Mouse (Mus musculus): ENCODE results near the gene Ctu1. TPM values are rescaled to one million over a fixed set of nuclear protein-coding genes. Genes with fewer than 3 reads are reported as not detected.

The Ctu1 gene
- polyA plus RNA-seq, 1 experiment from 2014 or later, result 10.5 TPM

DNA sequence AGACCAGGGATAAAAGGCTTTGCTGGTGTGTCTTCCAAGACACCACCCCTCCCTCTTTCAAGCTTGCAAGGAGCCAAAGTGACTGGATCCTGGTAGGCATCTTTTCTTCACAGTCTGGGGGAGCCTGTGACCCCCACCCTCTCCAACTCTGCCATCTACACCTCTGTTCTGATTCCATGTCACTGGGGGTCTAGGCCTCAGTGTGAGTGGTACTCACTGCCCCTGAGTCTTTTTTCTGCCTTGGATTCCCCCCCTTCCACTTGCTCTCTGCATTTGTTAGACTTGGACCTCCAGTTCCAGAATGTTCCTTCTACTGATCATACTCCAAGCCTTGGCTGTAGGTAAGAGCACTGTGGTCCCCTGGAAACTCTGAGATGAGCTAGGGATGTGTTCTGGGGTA lies 18.3 kb downstream of the Ctu1 start, which contains the start of gene Klk14:
Gene Klk14 (plus strand): TSS at position 301 of the 400 bp plus-strand sequence.
- H3K4me2 ChIP-seq (ENCODE audit: low read depth, low read length), result no peak within 1 kb of the TSS
- DNase-seq (ENCODE audit: low spot score), result no peak
- no peaks in the 10 kb centered on the region for H3K4me1 ChIP-seq (ENCODE audit: control insufficient read depth, insufficient read depth, low read length)
- no peak within 1 kb of the TSS for H3K9ac ChIP-seq (ENCODE audit: low read depth, low read length)
- ATAC-seq (ENCODE audit: low read depth), result no peak
- no peaks in the 10 kb centered on the region for H3K27me3 ChIP-seq (replicated peaks; ENCODE audit: control insufficient read depth, insufficient read depth, low read length)
- no peak within 1 kb of the TSS for H3K4me3 ChIP-seq (ENCODE audit: low read depth, low read length)
- no peak within 1 kb of the TSS for H3K27ac ChIP-seq (replicated peaks; ENCODE audit: low read depth, low read length)
- H3K36me3 ChIP-seq (ENCODE audit: control insufficient read depth, insufficient read depth, low read length), result no peaks in the 10 kb centered on the region
- no peaks in the 10 kb centered on the region for H3K9me3 ChIP-seq (ENCODE audit: control insufficient read depth, low read length)

DNA sequence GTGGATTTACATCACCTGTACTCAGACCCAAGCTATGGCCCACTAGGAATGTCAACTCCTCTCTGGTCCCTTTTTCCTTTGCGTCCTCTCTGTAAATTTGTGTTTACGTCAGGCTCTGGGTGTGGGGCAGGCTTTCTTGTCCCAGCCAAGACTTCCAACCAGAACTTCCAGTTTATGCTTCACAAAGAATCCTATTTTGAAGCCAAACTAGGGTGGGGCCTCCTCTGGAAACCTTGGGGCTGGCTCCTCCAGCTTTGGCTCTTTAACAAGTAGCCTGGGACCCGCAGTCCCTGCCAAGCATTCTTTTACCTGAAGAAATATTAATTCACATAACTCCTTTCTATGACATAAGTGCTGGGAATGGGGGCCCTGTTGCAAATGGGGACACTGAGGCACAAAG lies 38.2 kb downstream of the Ctu1 start:
- ATAC-seq (ENCODE audit: low read depth) (no peak), DNase-seq (ENCODE audit: low spot score) (no peak)
- Histone ChIP-seq H3K4me2 (ENCODE audit: low read depth, low read length) (no peak overlapping the region), H3K4me3 (ENCODE audit: low read depth, low read length) (no peak overlapping the region), H3K9ac (ENCODE audit: low read depth, low read length) (no peak overlapping the region), H3K27ac (replicated peaks; ENCODE audit: low read depth, low read length) (no peak overlapping the region), H3K4me1 (ENCODE audit: control insufficient read depth, insufficient read depth, low read length) (0 out of 2 replicates have a peak, but pooled peaks cover 6% of the 10 kb centered on the region), H3K9me3 (ENCODE audit: control insufficient read depth, low read length) (no peaks in the 10 kb centered on the region), H3K27me3 (replicated peaks; ENCODE audit: control insufficient read depth, insufficient read depth, low read length) (no peaks in the 10 kb centered on the region), H3K36me3 (ENCODE audit: control insufficient read depth, insufficient read depth, low read length) (no peaks in the 10 kb centered on the region)
- 80% methylated on average over 3 of the region's 3 CpGs for WGBS

DNA sequence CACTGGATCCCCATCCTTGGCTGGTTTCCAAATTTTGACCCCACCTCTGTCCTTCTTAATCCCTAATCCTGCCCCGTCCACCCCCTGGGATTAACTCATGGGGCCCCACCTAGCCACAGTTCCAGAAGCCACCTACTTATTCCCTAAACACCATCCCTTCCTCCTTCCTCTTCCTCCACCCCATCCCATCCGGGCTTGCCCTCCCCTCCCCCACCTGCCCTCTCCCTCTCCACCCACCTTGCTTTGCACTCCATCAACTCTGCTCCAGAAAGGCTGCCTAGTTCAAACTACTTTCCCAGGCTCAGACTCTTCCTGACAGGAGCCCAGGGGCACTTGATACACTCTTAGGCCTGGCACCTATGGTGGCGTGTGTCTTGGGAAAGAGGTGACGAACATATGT lies 40.5 kb downstream of the Ctu1 start, which contains the start of gene Klk13:
Gene Klk13 (plus strand): TSS at position 301 of the 400 bp plus-strand sequence.
- 53% methylated on average over 4 of the region's 4 CpGs for WGBS

DNA sequence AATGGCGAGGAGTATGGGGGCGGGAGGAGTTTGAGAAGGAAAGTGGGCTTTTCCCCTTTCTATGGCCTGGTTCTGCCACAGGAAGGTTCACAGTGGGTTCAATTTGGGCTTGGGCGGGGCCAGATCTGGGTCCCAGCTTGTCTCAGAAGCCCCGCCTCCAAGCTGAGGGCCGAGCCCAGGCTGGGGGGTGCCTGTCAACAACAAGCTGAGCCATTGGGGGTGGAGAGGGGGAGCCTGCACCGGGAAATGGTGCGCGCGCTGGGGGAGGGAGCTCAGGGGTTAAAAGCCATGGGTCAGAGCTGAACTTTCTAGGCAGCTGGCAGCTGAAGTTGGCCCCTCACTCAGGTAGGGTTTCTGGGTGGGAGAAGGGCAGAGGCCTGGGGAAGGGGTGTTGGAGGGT lies 41.1 kb downstream of the Ctu1 start:
- H3K27ac ChIP-seq (replicated peaks; ENCODE audit: low read depth, low read length), result no peak overlapping the region
- no peak for ATAC-seq (ENCODE audit: low read depth)

More for the DNA sequence above, 40.5 kb downstream of the Ctu1 start, which contains the start of gene Klk13:
- Histone ChIP-seq H3K9ac (ENCODE audit: low read depth, low read length) (no peak within 1 kb of the TSS; the same call in 1 of the 2 replicates), H3K4me1 (ENCODE audit: control insufficient read depth, insufficient read depth, low read length) (0 out of 2 replicates have a peak, but pooled peaks cover 6% of the 10 kb centered on the region), H3K27ac (replicated peaks; ENCODE audit: low read depth, low read length) (no peak within 1 kb of the TSS), H3K4me3 (ENCODE audit: low read depth, low read length) (0 out of 2 replicates have a peak within 1 kb of the TSS, but pooled peaks have one; percentile 8), H3K36me3 (ENCODE audit: control insufficient read depth, insufficient read depth, low read length) (no peaks in the 10 kb centered on the region), H3K4me2 (ENCODE audit: low read depth, low read length) (peak within 1 kb of the TSS; percentile 40), H3K9me3 (ENCODE audit: control insufficient read depth, low read length) (no peaks in the 10 kb centered on the region), H3K27me3 (replicated peaks; ENCODE audit: control insufficient read depth, insufficient read depth, low read length) (no peaks in the 10 kb centered on the region)
- ATAC-seq (ENCODE audit: low read depth), result no peak
- no peak for DNase-seq (ENCODE audit: low spot score)

DNA sequence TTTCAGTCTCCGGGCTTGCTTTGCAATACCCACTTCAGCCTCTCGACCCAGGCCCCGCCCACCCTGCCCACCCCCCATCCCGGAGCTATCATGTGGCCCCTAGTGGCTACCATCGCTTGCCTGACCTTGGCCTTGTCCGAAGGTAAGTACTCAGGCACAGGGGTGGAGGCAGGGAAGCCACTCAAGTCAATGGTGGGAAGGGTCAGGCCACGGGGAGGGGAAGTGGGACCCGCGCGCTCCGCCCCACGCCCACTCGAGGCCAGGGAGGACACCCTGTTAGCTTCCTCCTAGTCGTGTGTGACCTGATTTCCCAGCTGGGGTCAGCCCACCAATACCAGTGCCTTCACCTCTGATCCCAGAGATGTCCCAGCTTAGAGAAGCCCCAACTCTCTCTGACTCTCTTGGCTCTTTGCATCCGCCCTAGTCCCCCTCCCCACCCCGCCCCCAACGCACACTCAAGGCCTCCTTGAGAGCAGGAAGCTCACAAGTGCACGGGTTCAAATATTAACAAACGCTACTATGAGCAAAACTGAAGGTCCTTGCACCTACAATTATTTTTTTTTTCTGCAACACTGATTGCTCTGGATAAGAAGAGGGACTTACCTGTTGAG lies 42.0 kb downstream of the Ctu1 start:
- Histone ChIP-seq H3K36me3 (ENCODE audit: control insufficient read depth, insufficient read depth, low read length) (no peaks in the 10 kb centered on the region), H3K27ac (replicated peaks; ENCODE audit: low read depth, low read length) (no peak overlapping the region), H3K9ac (ENCODE audit: low read depth, low read length) (no peak overlapping the region), H3K27me3 (replicated peaks; ENCODE audit: control insufficient read depth, insufficient read depth, low read length) (no peaks in the 10 kb centered on the region), H3K9me3 (ENCODE audit: control insufficient read depth, low read length) (no peaks in the 10 kb centered on the region), H3K4me1 (ENCODE audit: control insufficient read depth, insufficient read depth, low read length) (0 out of 2 replicates have a peak, but pooled peaks cover 6% of the 10 kb centered on the region), H3K4me3 (ENCODE audit: low read depth, low read length) (0 out of 2 replicates have a peak overlapping the region, but pooled peaks have one; percentile 8), H3K4me2 (ENCODE audit: low read depth, low read length) (peak overlapping the region; percentile 40)
- ATAC-seq (ENCODE audit: low read depth) (no peak), DNase-seq (ENCODE audit: low spot score) (no peak)
- WGBS, result 6% methylated on average over 18 of the region's 19 CpGs

More for the DNA sequence above, 41.1 kb downstream of the Ctu1 start:
- Histone ChIP-seq H3K9me3 (ENCODE audit: control insufficient read depth, low read length) (no peaks in the 10 kb centered on the region), H3K9ac (ENCODE audit: low read depth, low read length) (no peak overlapping the region; the same call in 1 of the 2 replicates), H3K36me3 (ENCODE audit: control insufficient read depth, insufficient read depth, low read length) (no peaks in the 10 kb centered on the region), H3K4me1 (ENCODE audit: control insufficient read depth, insufficient read depth, low read length) (0 out of 2 replicates have a peak, but pooled peaks cover 6% of the 10 kb centered on the region), H3K27me3 (replicated peaks; ENCODE audit: control insufficient read depth, insufficient read depth, low read length) (no peaks in the 10 kb centered on the region), H3K4me3 (ENCODE audit: low read depth, low read length) (no peak overlapping the region), H3K4me2 (ENCODE audit: low read depth, low read length) (peak overlapping the region; percentile 40)
- peak; percentile 14 for DNase-seq (ENCODE audit: low spot score)
- 7% methylated on average over 9 of the region's 9 CpGs for WGBS

Other genes with a start within 250 kb of the Ctu1 start
- not detected in 2 replicates for gene Lim2, start 244.3 kb upstream of the Ctu1 start, polyA plus RNA-seq (2014; fragmentation: Nextera tagmentation; extraction: Ambion mirVana)
- 1.3 and 1.8 TPM in 2 replicates for gene Nkg7, start 234.9 kb upstream of the Ctu1 start, polyA plus RNA-seq (2014; fragmentation: Nextera tagmentation; extraction: Ambion mirVana)
- not detected in 2 replicates for gene Cldnd2, start 231.2 kb upstream of the Ctu1 start, polyA plus RNA-seq (2014; fragmentation: Nextera tagmentation; extraction: Ambion mirVana)
- 298 and 300 TPM in 2 replicates for gene Etfb, start 227.9 kb upstream of the Ctu1 start, polyA plus RNA-seq (2014; fragmentation: Nextera tagmentation; extraction: Ambion mirVana)
- 0.25 TPM in 1 of 2 replicates, not detected in the other for gene Gm45233, start 227.9 kb upstream of the Ctu1 start, polyA plus RNA-seq (2014; fragmentation: Nextera tagmentation; extraction: Ambion mirVana)
- 3.1 and 3.8 TPM in 2 replicates for gene Vsig10l, start 208.9 kb upstream of the Ctu1 start, polyA plus RNA-seq (2014; fragmentation: Nextera tagmentation; extraction: Ambion mirVana)
- gene Iglon5, start 181.9 kb upstream of the Ctu1 start, polyA plus RNA-seq (2014; fragmentation: Nextera tagmentation; extraction: Ambion mirVana), result 0.56 and 0.75 TPM in 2 replicates
- gene 4931406B18Rik, start 166.1 kb upstream of the Ctu1 start, polyA plus RNA-seq (2014; fragmentation: Nextera tagmentation; extraction: Ambion mirVana), result not detected in 2 replicates
- 2.5 and 2.8 TPM in 2 replicates for gene Cd33, start 127.6 kb upstream of the Ctu1 start, polyA plus RNA-seq (2014; fragmentation: Nextera tagmentation; extraction: Ambion mirVana)
- gene Zfp658, start 109.8 kb upstream of the Ctu1 start, polyA plus RNA-seq (2014; fragmentation: Nextera tagmentation; extraction: Ambion mirVana), result 2.7 and 3.3 TPM in 2 replicates
- 13.0 and 14.4 TPM in 2 replicates for gene Zfp719, start 92.4 kb upstream of the Ctu1 start, polyA plus RNA-seq (2014; fragmentation: Nextera tagmentation; extraction: Ambion mirVana)
- gene Zfp819, start 64.8 kb upstream of the Ctu1 start, polyA plus RNA-seq (2014; fragmentation: Nextera tagmentation; extraction: Ambion mirVana), result 0.39 and 0.47 TPM in 2 replicates
- not detected in 2 replicates for gene Ceacam18, start 37.3 kb upstream of the Ctu1 start, polyA plus RNA-seq (2014; fragmentation: Nextera tagmentation; extraction: Ambion mirVana)
- gene Siglece, start 11.9 kb upstream of the Ctu1 start, polyA plus RNA-seq (2014; fragmentation: Nextera tagmentation; extraction: Ambion mirVana), result 0.68 and 0.88 TPM in 2 replicates
- 0.22 TPM in 1 of 2 replicates, not detected in the other for gene Klk14, start 18.4 kb downstream of the Ctu1 start, polyA plus RNA-seq (2014; fragmentation: Nextera tagmentation; extraction: Ambion mirVana)
- 1.8 and 3.0 TPM in 2 replicates for gene Klk13, start 40.6 kb downstream of the Ctu1 start, polyA plus RNA-seq (2014; fragmentation: Nextera tagmentation; extraction: Ambion mirVana)
- 0.37 and 0.65 TPM in 2 replicates for gene Klk12, start 96.9 kb downstream of the Ctu1 start, polyA plus RNA-seq (2014; fragmentation: Nextera tagmentation; extraction: Ambion mirVana)
- gene Klk11, start 102.6 kb downstream of the Ctu1 start, polyA plus RNA-seq (2014; fragmentation: Nextera tagmentation; extraction: Ambion mirVana), result 3.2 and 5.3 TPM in 2 replicates
- gene Klk10, start 109.0 kb downstream of the Ctu1 start, polyA plus RNA-seq (2014; fragmentation: Nextera tagmentation; extraction: Ambion mirVana), result 8.8 and 17.2 TPM in 2 replicates
- 0.28 and 0.49 TPM in 2 replicates for gene Klk9, start 119.9 kb downstream of the Ctu1 start, polyA plus RNA-seq (2014; fragmentation: Nextera tagmentation; extraction: Ambion mirVana)
- 25.7 and 27.4 TPM in 2 replicates for gene Klk8, start 125.6 kb downstream of the Ctu1 start, polyA plus RNA-seq (2014; fragmentation: Nextera tagmentation; extraction: Ambion mirVana)
- gene Klk7, start 139.3 kb downstream of the Ctu1 start, polyA plus RNA-seq (2014; fragmentation: Nextera tagmentation; extraction: Ambion mirVana), result 1.1 and 1.6 TPM in 2 replicates
- 0.18 and 0.42 TPM in 2 replicates for gene Klk6, start 152.5 kb downstream of the Ctu1 start, polyA plus RNA-seq (2014; fragmentation: Nextera tagmentation; extraction: Ambion mirVana)
- 1.3 and 1.6 TPM in 2 replicates for gene Klk5, start 170.0 kb downstream of the Ctu1 start, polyA plus RNA-seq (2014; fragmentation: Nextera tagmentation; extraction: Ambion mirVana)
- gene Klk4, start 209.1 kb downstream of the Ctu1 start, polyA plus RNA-seq (2014; fragmentation: Nextera tagmentation; extraction: Ambion mirVana), result 0.14 TPM in 1 of 2 replicates, not detected in the other

All from embryonic facial prominence, embryonic 14.5 days (tissue).